Mouse (Mus musculus) splenic B cell, adult 2 months (primary cell): ENCODE measurements around the gene Gm10203.
"Not testable (repeated sequence)": the region's sequence is repeated elsewhere in the genome, so short reads cannot be mapped to it uniquely, and the experiment has no call there.

Experiments
- DNase-seq: peaks from one replicate; pipeline ENCODE4 v3.0.0-alpha.2; 2011; ENCODE audit warnings: low read depth, low spot score
- H3K27me3 ChIP-seq: 2 replicates; pipeline ENCODE4 v1.6.1; 2012; ENCODE audit warnings: mild to moderate bottlenecking, low read length, moderate library complexity, mixed read lengths; ENCODE audit not compliant: control insufficient read depth, poor library complexity, insufficient read depth, severe bottlenecking
- H3K36me3 ChIP-seq: 2 replicates; pipeline ENCODE4 v1.6.1; 2012; ENCODE audit warnings: mild to moderate bottlenecking, low read length, moderate library complexity, mixed read lengths; ENCODE audit not compliant: control insufficient read depth, poor library complexity, insufficient read depth, severe bottlenecking

Gm10203 gene

DNA sequence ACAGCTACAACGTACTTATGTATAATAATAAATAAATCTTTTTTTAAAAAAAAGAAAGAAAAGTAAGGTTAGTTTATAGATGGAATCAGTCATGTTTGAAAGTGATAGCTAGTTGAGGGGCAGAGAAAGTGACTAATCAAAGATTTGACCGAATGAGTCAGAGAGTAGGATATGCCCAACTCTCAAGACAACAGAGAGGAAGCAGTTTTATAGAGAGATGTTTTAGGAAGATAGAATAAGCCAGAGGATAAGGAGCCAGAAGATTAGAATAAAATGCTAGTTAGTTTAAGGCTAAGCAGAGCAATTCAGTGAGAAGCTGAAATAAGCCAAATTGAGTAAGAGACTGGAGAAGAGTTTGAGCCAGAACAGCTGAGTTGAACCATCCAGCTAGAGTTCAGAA, 22.1 kb downstream of the Gm10203 start:
- peaks cover 2% of the 10 kb centered on the region; the same call in 1 of the 2 replicates for H3K36me3 ChIP-seq
- DNase-seq: no peak
- H3K27me3 ChIP-seq: no peaks in the 10 kb centered on the region

DNA sequence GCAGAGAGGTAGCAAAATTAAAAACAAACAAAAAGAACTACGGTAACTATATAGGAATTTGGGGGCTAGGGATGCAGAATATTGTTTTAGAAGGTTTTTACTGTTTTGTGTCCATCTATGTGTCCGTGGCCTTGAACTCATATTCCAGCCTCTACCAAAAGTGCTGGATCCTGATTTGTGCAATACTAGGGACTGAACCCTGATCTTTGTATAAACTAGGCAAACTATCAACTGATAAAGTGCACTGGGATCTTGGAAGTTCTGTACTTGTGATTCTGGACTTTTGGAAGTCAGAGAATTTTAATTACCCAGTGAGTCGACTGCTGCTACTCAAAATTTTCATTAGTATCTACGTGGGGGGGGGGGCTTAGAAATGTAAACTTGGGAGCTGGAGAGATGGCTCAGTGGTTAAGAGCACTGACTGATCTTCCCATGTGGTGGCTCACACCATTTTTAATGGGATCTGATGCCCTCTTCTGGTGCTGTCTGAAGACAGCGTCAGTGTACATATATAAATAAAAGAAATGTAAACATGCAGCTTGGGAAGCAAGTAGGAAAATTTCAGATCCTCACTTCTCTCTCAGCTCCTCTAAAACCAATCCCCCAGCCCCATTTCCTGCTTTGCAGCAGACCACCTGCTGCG, 23.6 kb downstream of the Gm10203 start:
- DNase-seq: no peak
- peaks cover 2% of the 10 kb centered on the region; the same call in 1 of the 2 replicates for H3K36me3 ChIP-seq
- no peaks in the 10 kb centered on the region for H3K27me3 ChIP-seq

- peaks cover 2% of the 10 kb centered on the region; the same call in 1 of the 2 replicates for H3K36me3 ChIP-seq
- DNase-seq: no peak
- no peaks in the 10 kb centered on the region for H3K27me3 ChIP-seq
Measured at GRCm38 (mm10) chr6:149154116-149155030, 24.4 kb downstream of the Gm10203 start.

GRCm38 (mm10) chr6:149155031-149155841, 25.3 kb downstream of the Gm10203 start:
- DNase-seq: no peak
- peaks cover 2% of the 10 kb centered on the region; the same call in 1 of the 2 replicates for H3K36me3 ChIP-seq
- no peaks in the 10 kb centered on the region for H3K27me3 ChIP-seq

DNA sequence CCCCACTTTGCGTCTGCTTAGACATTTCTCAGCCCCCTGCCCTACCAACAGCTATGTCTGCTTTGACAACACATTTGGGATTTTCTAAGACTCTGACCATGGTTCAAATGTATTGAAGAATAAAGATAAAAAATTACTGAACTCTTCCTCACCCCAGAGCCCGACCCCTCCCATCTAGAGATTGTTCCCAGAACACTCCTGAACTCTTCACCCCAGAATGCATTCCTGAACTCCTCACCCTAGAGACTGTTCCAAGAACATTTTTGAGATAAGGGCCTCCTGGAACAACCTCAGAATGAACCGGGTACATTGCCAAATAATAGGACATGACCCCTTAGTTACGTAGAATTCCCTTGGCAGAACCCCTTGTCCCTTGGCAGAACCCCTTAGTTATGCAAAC, 37.1 kb downstream of the Gm10203 start:
- DNase-seq, H3K27me3 ChIP-seq, H3K36me3 ChIP-seq: not testable (repeated sequence)

GRCm38 (mm10) chr6:149167672-149168071, 37.7 kb downstream of the Gm10203 start:
- no peak for DNase-seq
- no peaks in the 10 kb centered on the region for H3K27me3 ChIP-seq
- H3K36me3 ChIP-seq: 0 out of 2 replicates have a peak, but pooled peaks cover 4% of the 10 kb centered on the region

GRCm38 (mm10) chr6:149168436-149168835, 38.5 kb downstream of the Gm10203 start:
- DNase-seq: no peak
- H3K27me3 ChIP-seq: no peaks in the 10 kb centered on the region
- 0 out of 2 replicates have a peak, but pooled peaks cover 4% of the 10 kb centered on the region for H3K36me3 ChIP-seq

DNA sequence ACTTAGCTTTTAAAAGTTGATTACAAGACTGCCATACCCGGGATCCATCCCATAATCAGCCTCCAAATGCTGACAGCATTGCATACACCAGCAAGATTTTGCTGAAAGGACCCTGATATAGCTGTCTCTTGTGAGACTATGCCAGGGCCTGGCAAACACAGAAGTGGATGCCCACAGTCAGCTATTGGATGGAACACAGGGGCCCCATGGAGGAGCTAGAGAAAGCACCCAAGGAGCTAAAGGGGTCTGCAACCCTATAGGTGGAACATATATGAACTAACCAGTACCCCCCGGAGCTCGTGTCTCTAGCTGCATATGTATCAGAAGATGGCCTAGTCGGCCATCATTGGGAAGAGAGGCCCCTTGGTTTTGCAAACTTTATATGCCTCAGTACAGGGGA, 40.0 kb downstream of the Gm10203 start:
- DNase-seq, H3K27me3 ChIP-seq, H3K36me3 ChIP-seq: not testable (repeated sequence)

DNA sequence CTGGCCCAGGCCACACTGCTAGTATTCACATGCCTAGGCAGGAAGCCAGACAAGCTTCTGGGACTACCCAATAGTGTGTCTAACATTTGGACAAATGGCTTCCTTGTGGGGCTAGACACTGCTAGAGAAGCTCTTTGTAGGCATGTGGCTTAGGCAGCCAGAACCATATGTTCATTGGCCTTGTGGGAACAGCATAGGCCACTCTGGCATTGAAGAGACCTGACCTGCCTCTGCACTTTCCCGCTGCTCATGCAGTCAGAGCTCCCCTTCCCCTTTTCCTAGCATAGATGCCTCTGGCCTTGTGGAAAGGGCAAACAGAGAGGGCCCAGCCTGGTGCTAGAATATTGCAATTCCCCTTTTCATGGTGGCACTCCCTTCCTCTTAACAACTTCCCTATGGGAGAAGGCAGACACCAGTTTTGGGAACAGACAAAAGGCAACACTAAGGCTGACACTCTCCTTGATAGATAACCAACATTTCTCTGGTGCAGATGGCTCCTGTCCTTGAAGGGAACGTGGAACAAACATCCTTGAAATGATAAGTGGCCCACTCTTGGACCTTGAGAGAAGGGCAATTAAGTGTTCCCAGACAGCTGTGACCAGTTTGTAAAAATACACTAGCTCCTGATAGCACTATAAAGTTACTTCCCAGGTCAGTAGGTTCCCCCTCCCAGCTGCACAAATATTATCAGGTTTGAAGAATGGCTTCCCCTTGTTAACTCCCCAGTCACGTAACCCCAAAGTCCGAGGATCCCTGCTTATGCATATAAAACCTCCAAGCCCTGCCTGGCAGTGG, 44.1 kb downstream of the Gm10203 start:
- Histone ChIP-seq H3K27me3 (no peaks in the 10 kb centered on the region), H3K36me3 (peaks cover 2% of the 10 kb centered on the region; the same call in 1 of the 2 replicates)
- no peak for DNase-seq

- DNase-seq: no peak
- H3K36me3 ChIP-seq: peaks cover 3% of the 10 kb centered on the region; the same call in 1 of the 2 replicates
- no peaks in the 10 kb centered on the region for H3K27me3 ChIP-seq
Measured at GRCm38 (mm10) chr6:149174932-149175570, 45.1 kb downstream of the Gm10203 start.

GRCm38 (mm10) chr6:149179064-149179463, 49.1 kb downstream of the Gm10203 start:
- H3K27me3 ChIP-seq: no peaks in the 10 kb centered on the region
- H3K36me3 ChIP-seq: peaks cover 9% of the 10 kb centered on the region; the same call in 1 of the 2 replicates
- DNase-seq: no peak
